Mouse (Mus musculus) lung, adult 10 weeks (tissue): Measurements from ENCODE around the gene Vmn1r126. TPM values are rescaled to one million over a fixed set of nuclear protein-coding genes. Genes with fewer than 3 reads are reported as not detected.

Experiments used
- polyA plus RNA-seq: library from polyadenylated mRNA; stranded (reverse); fragments of 350-450 nt; fragmentation: Illumina TruSeq; extraction: RNeasy Lipid Tissue Mini Kit (QIAGEN cat#74804); gene quantifications from one replicate; pipeline ENCODE4 v1.2.3, GENCODE M21; 2014; ENCODE audit warnings: low read depth, low replicate concordance; ENCODE audit not compliant: insufficient read depth

The Vmn1r126 gene
- polyA plus RNA-seq, result not detected

GRCm38 (mm10) chr7:21301367-21301766, at the start of gene Vmn1r126:
Gene Vmn1r126, minus strand, starts transcription at chr7:21301467.

DNA sequence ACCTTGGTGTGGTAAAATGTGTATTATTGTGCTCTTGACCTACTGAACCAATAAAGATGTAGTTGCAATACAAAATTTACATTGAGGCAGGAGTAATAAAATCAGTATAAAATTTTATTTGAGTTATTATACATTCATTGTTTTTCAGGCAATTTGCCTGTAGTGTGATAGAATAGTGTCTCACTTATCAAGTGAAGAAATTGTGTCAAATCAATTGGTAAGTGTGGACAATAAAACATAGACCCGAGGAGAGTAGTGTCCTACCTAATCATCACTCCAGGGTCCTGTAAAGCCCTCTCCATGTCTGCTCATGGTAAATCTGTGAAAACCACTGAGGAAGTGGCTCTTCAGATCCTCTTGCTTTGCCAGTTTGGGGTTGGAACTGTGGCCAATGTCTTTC, 47.8 kb upstream of the Vmn1r126 start, which contains the start of gene Vmn1r128:
Gene Vmn1r128, plus strand, starts transcription at position 301 of the 400 bp plus-strand sequence.

GRCm38 (mm10) chr7:21319761-21320160, 18.5 kb upstream of the Vmn1r126 start, which contains the start of gene Vmn1r127:
Gene Vmn1r127, minus strand, starts transcription at chr7:21319861.

DNA sequence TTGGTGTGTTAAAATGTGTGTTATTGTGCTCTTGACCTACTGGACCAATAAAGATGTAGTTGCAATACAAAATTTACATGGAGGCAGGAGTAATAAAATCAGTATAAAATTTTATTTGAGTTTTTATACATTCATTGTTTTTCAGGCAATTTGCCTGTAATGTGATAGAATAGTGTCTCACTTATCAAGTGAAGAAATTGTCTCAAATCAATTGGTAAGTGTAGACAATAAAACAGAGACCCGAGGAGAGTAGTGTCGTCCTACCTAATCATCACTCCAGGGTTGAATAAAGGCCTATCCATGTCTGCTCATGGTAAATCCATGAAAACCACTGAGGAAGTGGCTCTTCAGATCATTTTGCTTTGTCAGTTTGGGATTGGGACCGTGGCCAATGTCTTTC, 29.4 kb downstream of the Vmn1r126 start, which contains the start of gene Vmn1r125:
Gene Vmn1r125, plus strand, starts transcription at position 301 of the 400 bp plus-strand sequence.

DNA sequence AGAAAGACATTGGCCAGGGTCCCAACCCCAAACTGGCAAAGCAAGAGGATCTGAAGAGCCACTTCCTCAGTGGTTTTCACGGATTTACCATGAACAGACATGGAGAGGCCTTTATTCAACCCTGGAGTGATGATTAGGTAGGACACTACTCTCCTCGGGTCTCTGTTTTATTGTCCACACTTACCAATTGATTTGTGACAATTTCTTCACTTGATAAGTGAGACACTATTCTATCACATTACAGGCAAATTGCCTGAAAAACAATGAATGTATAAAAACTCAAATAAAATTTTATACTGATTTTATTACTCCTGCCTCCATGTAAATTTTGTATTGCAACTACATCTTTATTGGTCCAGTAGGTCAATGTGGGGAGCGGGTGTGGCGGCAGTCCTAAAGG, 40.8 kb downstream of the Vmn1r126 start, which contains the start of gene Vmn1r124:
Gene Vmn1r124, minus strand, starts transcription at position 101 of the 400 bp plus-strand sequence.

Other genes with a start within 250 kb of the Vmn1r126 start
- not detected for gene Vmn1r120, start 247.7 kb downstream of the Vmn1r126 start, polyA plus RNA-seq
- not detected for gene Vmn1r121, start 203.0 kb downstream of the Vmn1r126 start, polyA plus RNA-seq
- not detected for gene Vmn1r122, start 167.3 kb downstream of the Vmn1r126 start, polyA plus RNA-seq
- not detected for gene Vmn1r123, start 139.3 kb downstream of the Vmn1r126 start, polyA plus RNA-seq
- gene Gm5157, start 111.0 kb downstream of the Vmn1r126 start, polyA plus RNA-seq, result not detected
- gene Vmn1r124, start 40.9 kb downstream of the Vmn1r126 start, polyA plus RNA-seq, result not detected
- not detected for gene Vmn1r125, start 29.3 kb downstream of the Vmn1r126 start, polyA plus RNA-seq
- gene Vmn1r127, start 18.4 kb upstream of the Vmn1r126 start, polyA plus RNA-seq, result not detected
- not detected for gene Vmn1r128, start 47.9 kb upstream of the Vmn1r126 start, polyA plus RNA-seq
- not detected for gene Vmn1r129, start 59.8 kb upstream of the Vmn1r126 start, polyA plus RNA-seq
- not detected for gene Gm6882, start 131.3 kb upstream of the Vmn1r126 start, polyA plus RNA-seq
- not detected for gene Vmn1r130, start 210.3 kb upstream of the Vmn1r126 start, polyA plus RNA-seq
- gene Vmn1r131, start 244.6 kb upstream of the Vmn1r126 start, polyA plus RNA-seq, result not detected